Mouse (Mus musculus): ENCODE data around the gene Olfml1.
A peak's percentile ranks its signal among the peaks of the same experiment; 100 is the strongest.

The Olfml1 gene

DNA sequence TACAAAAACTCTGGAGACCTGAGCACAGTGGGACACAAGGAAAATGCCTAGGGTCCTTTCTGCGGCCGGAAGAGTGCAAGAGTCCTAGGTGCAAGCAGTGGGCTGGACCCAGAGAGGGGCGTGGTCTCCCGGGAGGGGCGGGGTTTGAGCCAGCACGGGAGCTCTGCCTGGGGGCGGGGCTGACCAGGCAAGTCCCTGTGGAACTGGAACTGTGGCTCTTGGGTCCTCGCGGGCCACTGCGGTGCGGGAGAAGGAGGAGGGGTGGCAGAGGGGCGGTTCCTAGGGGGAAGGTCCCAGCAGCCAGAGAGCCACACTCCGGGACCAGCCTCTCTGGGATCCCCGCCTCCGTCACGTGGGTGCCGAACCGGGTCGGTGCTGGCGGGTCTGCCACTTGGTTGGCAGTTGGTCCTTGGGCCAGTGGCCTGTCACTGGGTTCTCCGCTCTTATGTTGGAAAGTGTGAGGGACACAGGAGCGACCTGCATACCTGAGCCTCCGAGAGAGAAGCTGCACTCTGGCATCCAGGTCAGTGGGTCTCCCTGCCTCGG, 27.7 kb downstream of the Olfml1 start, which contains the start of gene Ppfibp2:
Gene Ppfibp2 (plus strand): TSS at position 351 of the 546 bp plus-strand sequence.
- DNase-seq (ENCODE audit: low spot score in 2 of 2) = peak; percentile 61 to 73

DNA sequence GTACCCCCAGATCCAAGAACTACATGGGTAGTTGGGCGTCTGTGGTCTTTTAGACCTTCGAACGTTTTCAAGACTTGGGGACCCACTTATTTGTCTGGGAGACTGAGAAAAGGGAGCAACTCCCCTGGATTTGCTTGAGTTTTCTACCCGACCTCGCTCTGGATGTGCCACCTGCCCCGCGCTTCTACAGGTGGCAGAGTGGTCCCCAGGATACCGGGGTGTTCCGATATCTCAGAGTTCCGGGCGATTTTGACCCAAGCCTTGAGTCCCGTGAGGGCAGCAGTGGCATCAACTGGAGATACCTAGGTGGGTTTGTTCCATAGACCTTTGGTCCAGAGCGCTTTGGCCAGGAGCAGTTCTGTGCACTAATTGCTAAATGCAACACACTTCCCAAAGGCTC, 28.2 kb downstream of the Olfml1 start:
- no peak for DNase-seq (ENCODE audit: low spot score in 2 of 2)

DNA sequence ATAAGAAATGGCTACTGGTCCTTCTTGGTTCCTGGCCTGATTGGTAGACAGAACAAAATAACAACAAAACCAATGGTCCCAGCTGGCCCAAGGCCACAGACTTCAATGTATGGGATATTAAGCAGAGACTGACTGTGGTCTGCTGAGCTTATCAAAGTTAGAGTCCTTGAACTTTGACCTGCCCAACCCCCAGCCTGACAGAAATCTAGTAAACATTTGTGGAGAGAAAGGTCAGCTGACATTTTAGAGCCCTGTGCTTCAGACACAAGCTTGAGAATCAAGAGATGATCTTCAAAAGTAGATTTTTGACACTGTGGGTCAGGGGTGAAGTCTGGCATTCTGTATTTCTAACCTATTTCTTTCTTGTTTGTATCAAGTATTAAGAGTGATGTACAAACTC, 29.5 kb downstream of the Olfml1 start:
- DNase-seq (ENCODE audit: low spot score in 2 of 2) = no peak

DNA sequence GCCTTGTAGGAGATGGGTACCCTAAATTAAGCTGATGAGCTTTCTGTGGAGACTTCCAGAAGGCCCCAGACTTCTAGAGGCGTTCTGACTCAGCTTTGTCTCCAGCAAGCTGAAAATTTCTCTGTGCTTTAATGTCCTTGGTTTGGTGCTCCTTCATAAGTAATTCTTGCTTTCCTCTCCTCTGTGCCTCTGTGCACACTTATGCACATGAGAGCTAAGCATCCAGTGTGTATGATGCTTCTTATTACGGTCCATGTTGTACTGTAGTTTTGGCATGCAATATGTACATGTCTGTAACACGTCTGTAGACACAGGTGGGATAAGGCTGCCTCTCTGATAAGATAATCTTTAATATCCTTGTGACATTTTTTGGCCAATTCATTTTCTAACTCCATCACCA, 30.7 kb downstream of the Olfml1 start:
- DNase-seq (ENCODE audit: low spot score in 2 of 2) = no peak

DNA sequence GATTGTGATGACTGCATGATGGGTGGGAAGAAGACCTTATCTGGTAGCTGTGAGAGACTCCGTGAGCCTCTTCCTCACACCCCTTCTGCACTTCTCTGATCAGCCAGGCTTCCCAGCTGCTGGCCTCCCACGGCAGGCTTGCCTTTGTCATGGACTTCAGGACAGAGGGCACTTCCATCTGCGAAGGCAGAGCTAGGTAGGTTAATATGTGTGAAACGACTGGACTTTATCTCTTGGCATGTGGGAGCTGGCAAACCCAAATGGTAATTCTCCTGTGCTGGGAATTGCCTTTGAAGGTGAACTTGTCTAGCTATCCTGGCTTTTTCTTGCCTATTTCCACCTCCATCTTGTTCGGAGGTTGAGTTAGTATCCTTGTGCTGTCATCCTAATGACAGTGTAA, 33.4 kb downstream of the Olfml1 start:
- no peak for DNase-seq (ENCODE audit: low spot score in 2 of 2)

DNA sequence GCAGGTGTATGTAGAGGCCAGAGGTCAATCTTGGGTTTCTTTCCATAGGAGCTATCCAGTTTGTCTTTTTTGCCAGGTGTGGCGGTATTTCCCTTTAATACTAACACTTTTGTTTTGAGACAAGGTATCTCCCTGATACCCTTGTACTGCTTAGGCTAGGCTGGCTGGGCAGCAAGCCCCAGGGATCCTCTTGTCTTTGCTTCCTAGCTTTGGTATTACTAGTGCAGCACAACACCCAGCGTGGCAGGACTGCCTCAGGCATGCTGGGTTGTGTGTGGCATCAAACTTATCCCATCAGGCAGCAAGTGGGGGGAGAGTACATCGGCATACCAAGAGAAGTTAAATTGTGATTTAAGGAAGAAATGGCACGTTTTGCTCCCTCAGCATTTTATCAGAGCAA, 35.3 kb downstream of the Olfml1 start:
- DNase-seq (ENCODE audit: low spot score in 2 of 2) = no peak

DNA sequence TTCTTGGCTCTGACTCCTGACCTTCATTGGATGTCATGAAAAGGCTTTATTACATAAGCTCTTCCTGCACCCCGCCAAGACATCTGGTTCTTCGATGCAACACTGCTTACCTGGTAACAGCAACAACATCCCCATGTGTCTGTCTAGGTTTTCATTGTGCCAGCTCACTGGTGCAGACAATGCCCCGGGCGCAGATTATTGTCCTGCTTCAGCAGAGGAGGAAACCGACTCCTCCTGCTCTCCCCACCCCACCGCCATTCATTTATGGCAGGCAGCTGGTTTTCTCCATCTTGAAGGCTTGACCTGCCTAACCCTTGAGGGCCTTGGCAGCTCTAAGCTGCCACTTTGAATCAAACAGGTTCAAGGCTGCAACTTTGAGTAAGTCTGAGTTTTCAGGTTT, 35.7 kb downstream of the Olfml1 start:
- no peak for DNase-seq (ENCODE audit: low spot score in 2 of 2)

DNA sequence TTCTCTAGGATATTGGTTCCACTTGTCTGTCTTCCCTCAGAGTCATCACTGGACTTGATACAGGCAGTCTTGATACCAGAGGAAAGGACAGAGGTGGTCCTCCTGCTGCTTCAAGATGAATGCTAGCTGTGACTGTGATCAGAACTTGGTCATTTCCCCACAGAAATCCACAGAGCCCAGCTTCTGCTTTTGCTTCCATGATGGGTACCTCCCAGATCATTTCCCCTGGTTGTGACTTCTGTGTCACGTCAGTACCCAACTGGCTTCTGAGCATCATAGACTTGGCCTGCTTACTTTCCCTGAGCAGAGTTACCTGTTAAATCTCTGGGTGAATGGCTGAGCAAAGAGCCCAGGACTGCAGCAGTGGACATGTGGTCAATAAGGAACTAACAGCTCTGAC, 40.5 kb downstream of the Olfml1 start:
- DNase-seq (ENCODE audit: low spot score in 2 of 2) = no peak

DNA sequence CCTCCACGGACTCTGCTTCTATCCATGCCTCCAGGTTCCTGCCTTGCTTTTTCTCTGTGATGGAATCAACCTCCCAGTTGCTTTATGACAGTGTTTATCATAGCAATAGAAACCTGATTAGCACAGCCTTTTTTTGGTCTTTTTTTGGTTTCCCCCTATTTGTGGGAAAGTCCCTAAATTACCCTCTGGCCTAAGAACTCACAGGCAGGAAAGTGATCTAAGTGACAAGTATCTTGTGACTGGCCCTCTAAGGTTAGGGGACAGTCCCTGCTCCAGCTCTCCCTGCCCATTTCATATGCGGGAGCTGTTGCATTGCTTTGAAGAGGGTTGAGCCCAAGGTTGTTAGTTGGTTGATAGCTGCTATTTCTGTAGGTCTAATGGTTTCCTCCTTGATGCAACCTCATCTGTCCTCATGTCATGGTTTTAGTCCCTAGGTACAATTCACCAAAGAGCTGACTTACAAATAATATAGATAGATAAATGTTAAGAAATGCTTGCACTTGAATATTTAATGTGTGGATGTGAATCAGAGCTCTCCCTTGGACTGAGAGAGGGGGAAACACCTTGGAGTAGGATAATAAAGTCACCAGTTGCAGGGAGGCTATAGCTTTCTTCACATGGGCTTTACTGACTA, 42.5 kb downstream of the Olfml1 start:
- no peak for DNase-seq (ENCODE audit: low spot score in 2 of 2)

DNA sequence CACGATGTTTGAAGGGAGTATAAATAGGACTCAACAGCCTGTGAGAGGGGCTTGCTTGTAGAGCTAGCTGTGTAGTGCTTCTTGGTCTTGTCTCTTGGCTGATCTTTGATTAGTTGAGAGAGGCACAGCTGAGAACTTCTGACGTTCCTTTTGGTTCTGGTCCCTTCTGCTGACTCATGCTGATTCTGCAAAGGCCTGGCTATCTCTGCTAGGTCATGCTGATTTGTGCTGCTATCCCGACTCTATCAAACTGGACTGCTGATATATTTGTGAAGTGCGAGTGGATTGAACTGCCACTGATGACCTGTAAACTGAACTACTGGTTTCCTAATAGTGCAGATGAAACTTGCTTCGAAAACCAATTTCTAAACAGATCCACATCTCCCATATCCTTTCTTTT, 43.6 kb downstream of the Olfml1 start:
- no peak for DNase-seq (ENCODE audit: low spot score in 2 of 2)

DNA sequence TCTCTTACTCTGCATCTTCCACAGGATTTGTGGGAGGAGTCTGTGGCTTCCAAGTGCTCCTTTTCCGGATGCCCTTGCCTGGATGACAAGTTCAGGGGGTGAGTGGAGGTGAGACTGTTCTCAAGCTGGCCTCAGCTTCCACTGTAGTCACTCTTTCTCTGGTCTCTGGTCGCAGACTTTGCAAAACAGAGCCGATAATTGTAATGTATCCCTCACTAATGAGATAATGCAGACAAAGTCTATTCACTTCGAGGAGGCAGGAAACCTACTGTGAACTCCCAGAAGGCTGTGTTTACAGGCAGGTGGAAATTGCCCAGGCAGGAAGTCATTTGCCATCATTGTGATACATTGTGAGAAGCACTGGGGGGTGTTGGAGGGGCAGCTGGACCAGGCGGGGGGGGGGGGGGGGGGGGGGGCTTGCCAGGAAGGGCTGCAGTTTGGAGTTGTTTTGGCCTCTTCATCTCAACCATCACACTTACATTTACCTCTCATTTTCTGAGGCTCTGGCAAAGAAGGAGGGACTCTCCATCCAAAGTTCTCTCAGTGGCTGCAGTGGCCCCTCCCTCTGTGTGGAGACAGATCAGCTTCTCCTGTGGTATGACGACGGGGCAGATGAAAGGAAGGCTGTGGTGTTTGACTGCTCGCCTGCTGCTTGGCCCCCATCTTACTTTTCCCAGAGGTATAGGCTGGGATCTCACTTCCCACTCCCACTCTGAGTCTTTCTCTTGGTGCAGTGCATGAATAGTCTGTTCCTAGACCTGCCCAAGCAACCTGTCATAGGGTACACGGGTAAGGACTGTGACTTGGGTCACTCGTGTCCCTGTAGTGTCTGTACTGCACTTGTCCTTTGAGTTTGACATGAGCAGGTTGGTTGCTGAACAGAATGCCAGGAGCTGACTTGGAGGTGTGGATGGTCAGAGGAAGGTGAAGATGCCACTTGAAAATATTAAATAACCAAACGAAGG, 51.1 kb downstream of the Olfml1 start:
- no peak for DNase-seq (ENCODE audit: low spot score in 2 of 2)

DNA sequence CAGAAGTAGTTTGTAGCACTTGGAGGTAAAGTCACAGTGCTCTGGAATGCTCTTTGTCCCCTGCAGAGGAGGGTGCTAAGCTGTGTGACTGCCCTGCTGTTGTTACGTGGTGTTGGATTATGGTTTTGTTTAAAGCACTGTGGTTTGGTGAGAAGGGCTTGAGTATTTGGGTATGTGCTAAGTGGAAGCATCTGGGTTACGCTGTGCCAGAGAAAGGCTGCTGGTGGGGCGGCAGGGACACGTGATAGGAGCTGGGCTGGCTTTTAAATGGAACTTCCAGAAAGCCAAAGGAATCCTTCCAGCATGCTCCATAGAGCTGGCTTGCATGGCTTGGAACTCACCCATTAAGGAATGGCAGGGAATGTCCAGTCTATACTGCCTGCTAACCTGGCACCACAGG, 52.0 kb downstream of the Olfml1 start:
- no peak for DNase-seq (ENCODE audit: low spot score in 2 of 2)

DNA sequence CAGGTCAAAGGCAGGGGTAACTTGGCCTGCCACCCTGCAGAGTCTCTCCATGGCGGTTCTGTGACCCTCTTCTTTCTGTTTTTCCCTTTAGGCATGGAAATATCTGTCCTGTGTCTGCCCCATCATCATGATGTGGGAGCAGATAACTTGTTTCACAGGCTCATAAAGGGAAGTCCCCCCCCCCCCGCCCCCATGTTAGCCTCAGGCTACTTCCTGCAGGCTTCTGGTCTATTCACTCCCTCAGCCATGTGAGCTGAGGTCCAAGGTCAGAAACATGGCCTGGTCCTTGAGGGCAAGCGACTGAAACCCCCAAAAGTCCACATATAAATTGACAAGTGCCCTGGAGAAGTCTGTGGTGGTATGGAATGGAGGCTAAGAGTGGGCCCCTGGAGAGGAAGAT, 52.9 kb downstream of the Olfml1 start:
- DNase-seq (ENCODE audit: low spot score in 2 of 2) = no peak

DNA sequence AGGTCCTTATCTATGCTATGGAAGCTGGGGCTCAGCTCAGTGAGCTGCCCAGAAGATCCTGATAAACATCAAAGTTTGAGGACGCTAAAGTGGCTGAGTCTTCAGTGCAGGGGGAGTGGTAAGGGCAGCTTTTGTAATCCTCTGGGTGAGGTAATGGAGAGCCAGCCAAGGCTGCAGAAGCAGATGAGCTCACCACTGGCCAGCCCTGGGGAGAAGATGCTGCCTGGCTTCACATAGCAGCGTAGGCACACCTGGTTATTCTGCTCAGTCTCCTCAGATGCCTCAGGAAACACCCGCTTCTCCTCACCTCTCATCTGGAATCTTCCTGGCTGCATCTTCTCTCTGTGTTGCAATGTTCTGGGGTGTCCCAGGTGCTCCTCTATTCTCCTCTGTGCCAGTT, 57.2 kb downstream of the Olfml1 start:
- no peak for DNase-seq (ENCODE audit: low spot score in 2 of 2)

DNA sequence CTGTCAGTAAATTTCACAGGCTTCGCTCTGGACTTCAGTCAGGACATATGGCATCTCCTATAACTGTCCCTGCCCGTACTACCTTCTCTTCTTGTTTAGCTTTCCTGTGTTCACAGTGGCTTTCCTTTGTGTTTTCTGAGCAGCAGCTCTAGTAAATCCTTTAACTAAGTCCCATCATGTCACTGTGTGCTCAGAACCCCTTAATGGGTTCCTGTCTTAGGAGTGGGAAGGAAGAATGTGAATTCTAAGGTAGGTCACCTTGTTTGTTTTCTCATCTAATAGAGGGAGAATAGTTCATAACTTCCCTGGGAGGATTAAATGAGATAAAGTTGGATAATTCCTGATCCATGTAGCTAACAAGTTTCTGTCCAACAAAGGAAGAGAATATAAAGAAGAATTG, 57.8 kb downstream of the Olfml1 start, which contains the start of gene 5330417H12Rik:
Gene 5330417H12Rik (minus strand): TSS at position 101 of the 400 bp plus-strand sequence.
- no peak for DNase-seq (ENCODE audit: low spot score in 2 of 2)

DNA sequence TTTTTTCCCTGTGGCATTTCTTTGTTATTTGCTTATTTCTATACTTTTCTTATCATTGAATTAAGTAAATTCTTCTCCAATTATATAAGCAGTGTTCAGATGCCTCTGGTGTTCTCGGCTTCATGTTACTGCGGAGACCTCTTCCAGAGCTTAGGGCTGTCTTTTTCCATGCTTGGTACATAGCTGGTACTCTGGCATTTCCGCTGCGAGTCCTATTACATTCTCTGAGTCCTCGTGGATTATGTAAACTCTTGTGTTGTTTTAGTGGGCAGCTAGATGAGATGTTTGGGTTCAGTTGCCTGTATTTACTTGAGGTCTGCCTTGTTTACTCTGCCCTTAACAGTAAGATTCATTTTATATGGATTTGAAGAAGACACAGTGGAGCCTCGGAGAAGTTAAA, 58.5 kb downstream of the Olfml1 start:
- no peak for DNase-seq (ENCODE audit: low spot score in 2 of 2)

DNA sequence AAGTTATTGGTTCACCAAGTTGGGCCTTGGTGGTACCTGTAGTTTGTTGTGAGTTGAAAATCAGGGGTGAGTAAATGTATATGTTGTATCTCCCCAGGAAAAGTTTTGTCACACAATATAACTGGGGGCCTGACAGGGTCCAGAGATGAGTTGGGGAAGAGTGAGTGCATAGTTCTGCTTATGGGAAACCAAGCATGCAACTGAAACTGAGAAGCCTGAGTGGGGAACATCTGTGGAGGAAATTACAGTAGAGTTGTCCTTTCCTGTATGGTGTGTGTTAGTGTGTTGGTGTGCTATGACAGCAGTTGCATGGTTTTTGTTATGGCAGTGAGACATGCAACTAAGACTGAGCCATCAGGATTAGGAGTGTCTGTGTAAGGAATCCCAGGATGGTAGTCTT, 61.1 kb downstream of the Olfml1 start:
- DNase-seq (ENCODE audit: low spot score in 2 of 2) = no peak

DNA sequence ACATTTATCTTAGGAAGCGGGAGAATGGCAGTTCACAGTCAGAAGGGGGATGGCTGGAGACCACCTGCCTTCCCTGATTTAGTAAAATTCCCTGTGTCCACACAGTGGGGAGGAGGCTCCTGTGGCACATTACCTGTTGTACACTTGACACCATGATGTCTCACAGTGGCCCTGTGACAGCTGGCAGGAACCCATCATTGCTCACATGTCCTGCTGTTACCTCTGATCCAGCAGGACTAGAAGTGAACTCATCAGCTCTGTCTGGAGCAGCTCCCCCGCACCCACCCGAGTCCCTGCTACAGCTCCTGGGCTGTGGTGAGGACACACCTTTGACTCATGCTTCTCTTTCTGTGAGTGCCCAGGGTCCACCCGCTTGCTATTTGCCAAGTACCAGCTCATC, 66.0 kb downstream of the Olfml1 start:
- DNase-seq (ENCODE audit: low spot score in 2 of 2) = no peak

DNA sequence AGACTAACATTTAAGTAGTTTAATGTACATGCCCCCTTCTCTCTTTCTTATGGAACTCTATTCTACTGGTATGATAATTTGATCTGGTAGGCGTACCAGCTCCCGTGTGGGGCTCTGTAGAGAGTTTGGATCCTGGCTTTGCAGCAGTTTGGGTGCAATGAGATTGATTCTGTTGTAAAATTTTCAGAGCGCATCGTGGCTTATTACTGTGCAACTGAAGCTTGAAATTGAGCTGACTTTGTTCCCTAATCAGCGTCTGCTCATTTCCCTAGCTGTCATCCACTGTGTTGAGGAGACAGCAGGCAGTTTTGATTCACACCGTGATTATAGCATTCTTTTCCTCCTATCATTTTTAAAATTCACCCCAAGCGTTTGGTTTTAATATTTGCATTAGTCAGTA, 70.2 kb downstream of the Olfml1 start:
- DNase-seq (ENCODE audit: low spot score in 2 of 2) = no peak

DNA sequence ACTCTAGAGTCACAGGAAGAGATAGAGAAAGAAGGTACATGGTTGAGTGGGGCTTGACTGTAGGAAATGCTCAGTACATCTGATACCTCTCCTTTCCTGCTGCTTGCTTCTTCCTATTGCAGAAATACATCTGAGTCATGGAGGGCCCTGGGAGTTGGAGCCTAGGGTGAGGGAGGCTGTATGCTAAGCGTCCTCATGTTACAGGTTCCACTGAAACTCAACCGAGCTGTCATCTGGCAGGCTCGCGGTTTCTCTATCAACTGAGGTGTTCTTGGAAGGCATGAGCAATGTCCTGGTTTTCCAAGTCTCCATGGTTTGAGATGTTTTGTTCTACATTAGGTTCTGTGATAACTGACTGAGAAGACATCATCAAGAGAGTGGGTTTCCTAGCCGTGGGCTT, 70.8 kb downstream of the Olfml1 start:
- no peak for DNase-seq (ENCODE audit: low spot score in 2 of 2)

Measured in frontal cortex, postnatal 25 days (tissue).